9 mouse cellular contexts compared by ENCODE assay signal in genomic region chr11:5522798-5523415, GRCm38 (mm10). TPM values are rescaled to one million over a fixed set of nuclear protein-coding genes. Genes with fewer than 3 reads are reported as not detected.
A peak's percentile ranks its signal among the peaks of the same experiment; 100 is the strongest.
DNase-seq lines count a peak whose midpoint lies in the region; ATAC-seq and TF ChIP-seq lines count a peak whose summit lies in the region.
"Had no signal": no experiment of that assay in that cellular context is flagged by ENCODE, and none has a peak within 500 bp of the region (broad histone marks: within the 10 kb centered on the region; RNA-seq: fewer than 3 reads in every experiment).

No protein-coding gene starts in this region.

- peak overlapping the region; percentile 69 for H3K4me2 ChIP-seq in neural tube, embryonic 12.5 days (replicated peaks)

- ATAC-seq in neural tube, embryonic 12.5 days (ENCODE audit: low FRiP score, low read depth): no peak

- no peak for TF ChIP-seq CTCF in left cerebral cortex, adult 2 months (IDR thresholded peaks at IDR 0.05)
- no peak for TF ChIP-seq CTCF in embryonic fibroblast, embryonic 13.5 days (IDR thresholded peaks at IDR 0.05; ENCODE audit: borderline replicate concordance, insufficient read depth, low read length)

- TF ChIP-seq POLR2A in embryonic fibroblast, embryonic 13.5 days (IDR thresholded peaks at IDR 0.05; ENCODE audit: low read depth, low read length): no peak

- H3K4me1 ChIP-seq in embryonic fibroblast, embryonic 13.5 days (ENCODE audit: control insufficient read depth, insufficient read depth, low read length): peaks cover 3% of the 10 kb centered on the region
- peaks cover 19% of the 10 kb centered on the region for H3K4me1 ChIP-seq in neural tube, embryonic 12.5 days

- intact Hi-C loops in left cerebral cortex, adult 2 months (cut with DNase I): no loop called here
- intact Hi-C loops in gastrocnemius, postnatal 14 days (cut with DNase I; ENCODE audit: low total_unique reads): loop anchor here (5.0 kb wide), 1 partner anchor 36 kb away; no protein-coding TSS in a partner anchor

- no peaks in the 10 kb centered on the region for H3K9me3 ChIP-seq in neural tube, embryonic 12.5 days

- no peak overlapping the region for H3K9ac ChIP-seq in neural tube, embryonic 12.5 days

- no peak for DNase-seq in left cerebral cortex, adult 2 months (ENCODE audit: extremely low spot score in 1 of 2, low spot score in 2 of 2)
- no peak for DNase-seq in left cerebral cortex, adult 18-20 months (ENCODE audit: low spot score in 2 of 2)
- peak; percentile 41 for DNase-seq in kidney, postnatal 14 days
- no peak for DNase-seq in gastrocnemius, adult 18-20 months (ENCODE audit: low spot score)
- no peak for DNase-seq in urinary bladder, postnatal 4 days (ENCODE audit: low spot score in 2 of 2)
- no peak for DNase-seq in gastrocnemius, postnatal 14 days
- DNase-seq: right cerebral cortex, adult 18-20 months had no signal

- H3K27me3 ChIP-seq in neural tube, embryonic 12.5 days (replicated peaks): no peaks in the 10 kb centered on the region

- WGBS in neural tube, embryonic 12.5 days: 93% methylated on average over 11 of the region's 11 CpGs

- H3K4me3 ChIP-seq in left cerebral cortex, adult 2 months: peak overlapping the region; percentile 100
- H3K4me3 ChIP-seq in embryonic fibroblast, embryonic 13.5 days (ENCODE audit: insufficient read depth, low read length): peak overlapping the region; percentile 53
- H3K4me3 ChIP-seq in neural tube, embryonic 12.5 days: no peak overlapping the region

- peaks cover 40% of the 10 kb centered on the region for H3K36me3 ChIP-seq in neural tube, embryonic 12.5 days

- H3K27ac ChIP-seq in left cerebral cortex, adult 2 months: no peak overlapping the region
- no peak overlapping the region for H3K27ac ChIP-seq in embryonic fibroblast, embryonic 13.5 days (ENCODE audit: insufficient read depth, low read length)
- no peak overlapping the region for H3K27ac ChIP-seq in neural tube, embryonic 12.5 days

RNA-seq across cellular contexts. Expression of gene Xbp1, which starts 2.4 kb away (rescaled TPM):
- 100 to 1,000 TPM in 1 of 2 experiments, 10 to 100 TPM in 1; 96.6 to 121 TPM for total RNA-seq in left cerebral cortex, adult 2 months (2021)
- 100 to 1,000 TPM; 119 to 141 TPM for total RNA-seq in left cerebral cortex, adult 18-20 months (2021)
- 108 and 121 TPM in 2 replicates for polyA plus RNA-seq in embryonic fibroblast, embryonic 13.5 days (2011; ENCODE audit: insufficient read length, low read depth, missing spikeins)
- polyA plus RNA-seq in neural tube, embryonic 12.5 days (2016; fragmentation: Nextera tagmentation; extraction: Ambion mirVana): 132 and 141 TPM in 2 replicates
- total RNA-seq in gastrocnemius, adult 18-20 months (2021): 10 to 100 TPM; 64.1 to 66.8 TPM
- total RNA-seq in gastrocnemius, postnatal 14 days (2021): 10 to 100 TPM; 42.7 to 47.5 TPM

RNA-seq across cellular contexts. Expression of gene Ccdc117, which starts 19.1 kb away (rescaled TPM):
- 10 to 100 TPM; 14.7 to 16.3 TPM for total RNA-seq in left cerebral cortex, adult 2 months (2021)
- total RNA-seq in left cerebral cortex, adult 18-20 months (2021): 10 to 100 TPM; 18.0 to 18.7 TPM
- polyA plus RNA-seq in embryonic fibroblast, embryonic 13.5 days (2011; ENCODE audit: insufficient read length, low read depth, missing spikeins): 6.5 and 10.4 TPM in 2 replicates
- polyA plus RNA-seq in neural tube, embryonic 12.5 days (2016; fragmentation: Nextera tagmentation; extraction: Ambion mirVana): 22.3 and 23.5 TPM in 2 replicates
- 10 to 100 TPM; 22.0 to 24.7 TPM for total RNA-seq in gastrocnemius, adult 18-20 months (2021)
- 10 to 100 TPM; 11.0 to 11.1 TPM for total RNA-seq in gastrocnemius, postnatal 14 days (2021)

RNA-seq across cellular contexts. Expression of gene Ankrd36, which starts 46.6 kb away (rescaled TPM):
- total RNA-seq in left cerebral cortex, adult 2 months (2021): not detected
- not detected for total RNA-seq in left cerebral cortex, adult 18-20 months (2021)
- polyA plus RNA-seq in embryonic fibroblast, embryonic 13.5 days (2011; ENCODE audit: insufficient read length, low read depth, missing spikeins): not detected in 2 replicates
- not detected in 2 replicates for polyA plus RNA-seq in neural tube, embryonic 12.5 days (2016; fragmentation: Nextera tagmentation; extraction: Ambion mirVana)
- total RNA-seq in gastrocnemius, adult 18-20 months (2021): not detected
- total RNA-seq in gastrocnemius, postnatal 14 days (2021): not detected
